Mouse (Mus musculus): ENCODE data around the gene Gm21905. TPM values are rescaled to one million over a fixed set of nuclear protein-coding genes. Genes with fewer than 3 reads are reported as not detected.

The Gm21905 gene
- not detected in 2 replicates for polyA plus RNA-seq (2014; fragmentation: Nextera tagmentation; extraction: Ambion mirVana)

DNA sequence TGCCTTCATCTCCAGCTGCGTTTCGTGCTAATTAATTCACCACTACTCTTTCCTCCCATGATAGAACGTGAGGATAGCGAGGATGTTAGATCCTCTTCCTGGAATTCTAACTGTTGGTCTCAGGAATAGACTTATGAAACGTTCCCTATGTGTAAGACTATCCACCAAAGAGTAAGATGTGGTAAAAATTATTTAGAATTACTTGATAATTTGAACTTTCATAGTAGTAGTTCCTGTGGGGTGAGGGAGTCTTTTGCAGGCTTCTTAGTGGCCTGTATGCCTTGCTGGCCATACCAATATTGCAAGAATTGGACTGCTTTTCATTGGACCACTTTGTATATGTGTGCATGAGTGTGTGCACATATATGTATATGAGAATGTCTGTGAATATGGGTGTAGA, at the start of gene Gm21905:
Gm21905 (minus strand) TSS at position 101 of the 400 bp plus-strand sequence.
- H3K36me3 ChIP-seq (ENCODE audit: control insufficient read depth, insufficient read depth, low read length) = no peaks in the 10 kb centered on the region
- WGBS = 84% methylated on average over 5 of the region's 5 CpGs
- H3K4me3 ChIP-seq (ENCODE audit: low read depth, low read length) = no peak within 1 kb of the TSS
- no peaks in the 10 kb centered on the region for H3K9me3 ChIP-seq (ENCODE audit: control insufficient read depth, low read length)
- no peak for DNase-seq (ENCODE audit: low spot score)
- H3K27ac ChIP-seq (ENCODE audit: low read depth) = no peak within 1 kb of the TSS
- no peaks in the 10 kb centered on the region for H3K4me1 ChIP-seq (replicated peaks; ENCODE audit: control insufficient read depth, insufficient read depth, low read length)
- no peak for ATAC-seq (replicated peaks; ENCODE audit: low FRiP score, low TSS enrichment, low read depth)
- no peak within 1 kb of the TSS for H3K9ac ChIP-seq (ENCODE audit: low read length)
- no peaks in the 10 kb centered on the region for H3K27me3 ChIP-seq (replicated peaks; ENCODE audit: control insufficient read depth, insufficient read depth, low read length)
- H3K4me2 ChIP-seq (ENCODE audit: low read length) = no peak within 1 kb of the TSS

- H3K27me3 ChIP-seq (replicated peaks; ENCODE audit: control insufficient read depth, insufficient read depth, low read length) = no peaks in the 10 kb centered on the region
Observed at GRCm38 (mm10) chr5:67990426-67990825, 44.2 kb upstream of the Gm21905 start.

DNA sequence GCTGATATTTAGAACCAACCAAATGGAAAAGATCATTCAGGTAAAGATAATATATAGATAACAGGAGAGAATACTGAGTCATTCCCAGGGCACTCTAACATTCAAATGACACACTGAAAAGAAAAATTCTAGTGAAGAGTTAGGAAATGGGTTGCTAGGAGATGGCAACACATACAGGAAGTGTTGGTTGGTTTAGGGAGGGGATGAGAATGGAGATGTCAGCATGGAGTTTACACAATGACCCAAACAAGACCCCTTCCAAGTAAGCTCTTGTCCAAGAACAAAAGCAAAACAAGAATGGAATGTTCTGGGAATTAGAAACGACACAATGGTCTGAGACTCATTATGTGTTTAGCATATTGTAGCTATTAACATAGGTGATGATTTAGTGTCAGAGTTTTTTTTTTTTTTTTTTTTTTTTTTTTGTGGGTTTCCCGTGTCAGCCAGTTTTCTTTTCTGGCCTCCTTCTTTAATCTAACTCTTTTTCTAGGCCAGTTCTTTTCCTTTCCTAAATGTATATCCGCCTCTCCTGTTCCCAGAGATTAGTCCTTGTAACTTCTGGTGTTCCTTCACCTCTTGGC, 35.8 kb upstream of the Gm21905 start:
- WGBS = 77% methylated on average over 3 of the region's 3 CpGs
- H3K36me3 ChIP-seq (ENCODE audit: control insufficient read depth, insufficient read depth, low read length) = no peaks in the 10 kb centered on the region

More at GRCm38 (mm10) chr5:67990426-67990825, 44.2 kb upstream of the Gm21905 start:
- Histone ChIP-seq H3K9me3 (ENCODE audit: control insufficient read depth, low read length) (no peaks in the 10 kb centered on the region), H3K27ac (ENCODE audit: low read depth) (no peak overlapping the region), H3K4me2 (ENCODE audit: low read length) (no peak overlapping the region), H3K4me1 (replicated peaks; ENCODE audit: control insufficient read depth, insufficient read depth, low read length) (no peaks in the 10 kb centered on the region), H3K9ac (ENCODE audit: low read length) (no peak overlapping the region), H3K36me3 (ENCODE audit: control insufficient read depth, insufficient read depth, low read length) (no peaks in the 10 kb centered on the region), H3K4me3 (ENCODE audit: low read depth, low read length) (no peak overlapping the region)
- no peak for DNase-seq (ENCODE audit: low spot score)
- ATAC-seq (replicated peaks; ENCODE audit: low FRiP score, low TSS enrichment, low read depth) = no peak

GRCm38 (mm10) chr5:67969536-67969935, 23.3 kb upstream of the Gm21905 start:
- no peak for ATAC-seq (replicated peaks; ENCODE audit: low FRiP score, low TSS enrichment, low read depth)
- no peaks in the 10 kb centered on the region for H3K9me3 ChIP-seq (ENCODE audit: control insufficient read depth, low read length)
- WGBS = 82% methylated on average over 7 of the region's 7 CpGs
- H3K4me2 ChIP-seq (ENCODE audit: low read length) = no peak overlapping the region
- no peak overlapping the region for H3K9ac ChIP-seq (ENCODE audit: low read length)
- no peaks in the 10 kb centered on the region for H3K27me3 ChIP-seq (replicated peaks; ENCODE audit: control insufficient read depth, insufficient read depth, low read length)
- H3K36me3 ChIP-seq (ENCODE audit: control insufficient read depth, insufficient read depth, low read length) = no peaks in the 10 kb centered on the region
- DNase-seq (ENCODE audit: low spot score) = no peak
- H3K4me3 ChIP-seq (ENCODE audit: low read depth, low read length) = no peak overlapping the region
- H3K4me1 ChIP-seq (replicated peaks; ENCODE audit: control insufficient read depth, insufficient read depth, low read length) = no peaks in the 10 kb centered on the region
- H3K27ac ChIP-seq (ENCODE audit: low read depth) = no peak overlapping the region

More for the DNA sequence above, 35.8 kb upstream of the Gm21905 start:
- H3K4me3 ChIP-seq (ENCODE audit: low read depth, low read length) = no peak overlapping the region
- DNase-seq (ENCODE audit: low spot score) (no peak), ATAC-seq (replicated peaks; ENCODE audit: low FRiP score, low TSS enrichment, low read depth) (no peak)
- no peaks in the 10 kb centered on the region for H3K27me3 ChIP-seq (replicated peaks; ENCODE audit: control insufficient read depth, insufficient read depth, low read length)
- no peak overlapping the region for H3K9ac ChIP-seq (ENCODE audit: low read length)
- no peaks in the 10 kb centered on the region for H3K4me1 ChIP-seq (replicated peaks; ENCODE audit: control insufficient read depth, insufficient read depth, low read length)
- no peak overlapping the region for H3K4me2 ChIP-seq (ENCODE audit: low read length)
- no peak overlapping the region for H3K27ac ChIP-seq (ENCODE audit: low read depth)
- no peaks in the 10 kb centered on the region for H3K9me3 ChIP-seq (ENCODE audit: control insufficient read depth, low read length)

DNA sequence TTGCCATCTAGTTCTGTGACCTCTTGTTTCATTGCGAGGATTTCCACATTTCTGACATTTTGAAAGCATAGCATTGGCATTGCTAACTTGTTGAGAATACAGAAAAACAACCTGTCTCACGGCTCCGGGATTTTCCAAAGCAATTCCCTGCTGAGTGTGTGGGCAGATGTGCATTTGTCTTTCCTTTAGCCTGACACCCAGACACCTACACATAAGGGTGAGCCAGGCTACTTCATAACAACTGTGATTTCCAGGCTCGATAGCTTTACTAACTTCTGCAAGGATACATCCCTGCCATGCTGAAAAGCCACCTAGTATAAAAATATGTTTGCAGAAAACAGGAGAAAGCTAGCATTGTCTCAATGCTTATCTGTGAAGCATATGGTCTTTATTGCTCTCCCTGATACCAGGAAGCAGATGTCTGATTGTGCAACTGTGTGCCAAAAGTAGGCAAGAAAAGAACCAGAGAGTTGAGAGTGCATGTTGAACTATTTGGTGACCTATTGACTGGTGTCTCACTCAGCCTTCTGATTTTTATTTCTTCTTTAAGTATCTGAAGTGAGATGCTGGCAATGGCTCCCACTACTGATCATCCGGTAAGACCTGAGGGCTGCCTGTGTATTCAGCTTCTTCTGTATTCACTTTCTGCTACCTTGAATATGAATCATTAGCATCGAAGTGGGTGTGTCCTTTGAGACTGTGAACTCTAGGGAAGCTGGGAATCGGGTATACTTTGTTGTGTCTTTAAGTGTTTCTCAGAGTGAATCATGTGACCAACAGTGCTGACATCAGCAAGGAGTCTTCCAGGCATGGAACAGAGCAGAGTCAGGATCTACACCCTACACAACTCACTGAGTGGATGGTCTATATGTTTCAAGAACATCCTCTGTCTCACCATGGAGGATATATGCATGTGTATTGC, 15.7 kb upstream of the Gm21905 start:
- Histone ChIP-seq H3K4me2 (ENCODE audit: low read length) (no peak overlapping the region), H3K4me1 (replicated peaks; ENCODE audit: control insufficient read depth, insufficient read depth, low read length) (no peaks in the 10 kb centered on the region), H3K9me3 (ENCODE audit: control insufficient read depth, low read length) (no peaks in the 10 kb centered on the region), H3K27me3 (replicated peaks; ENCODE audit: control insufficient read depth, insufficient read depth, low read length) (no peaks in the 10 kb centered on the region), H3K27ac (ENCODE audit: low read depth) (no peak overlapping the region), H3K4me3 (ENCODE audit: low read depth, low read length) (no peak overlapping the region), H3K36me3 (ENCODE audit: control insufficient read depth, insufficient read depth, low read length) (no peaks in the 10 kb centered on the region), H3K9ac (ENCODE audit: low read length) (no peak overlapping the region)
- WGBS = 75% methylated on average over 7 of the region's 7 CpGs
- ATAC-seq (replicated peaks; ENCODE audit: low FRiP score, low TSS enrichment, low read depth) = no peak
- no peak for DNase-seq (ENCODE audit: low spot score)

DNA sequence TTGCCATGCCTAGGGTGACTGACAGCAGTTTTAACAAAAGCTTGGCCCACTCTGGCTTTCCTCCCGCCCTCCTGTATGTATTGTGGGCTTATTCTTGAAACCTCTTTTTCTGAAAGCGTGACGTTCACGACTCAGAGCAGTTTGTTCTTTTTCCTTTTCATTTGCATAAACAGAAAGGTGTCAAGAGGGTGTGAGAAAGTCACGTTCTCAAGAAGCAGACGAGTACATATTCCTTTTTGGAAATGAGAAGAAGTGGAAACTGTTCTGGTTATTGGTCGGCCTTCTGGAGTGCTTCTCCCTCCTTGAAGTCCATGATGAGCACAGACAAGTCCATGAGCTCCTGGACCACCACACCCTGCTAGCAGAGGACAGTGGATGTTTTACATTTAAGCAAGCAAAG, 9.3 kb upstream of the Gm21905 start:
- Histone ChIP-seq H3K4me2 (ENCODE audit: low read length) (no peak overlapping the region), H3K27me3 (replicated peaks; ENCODE audit: control insufficient read depth, insufficient read depth, low read length) (no peaks in the 10 kb centered on the region), H3K27ac (ENCODE audit: low read depth) (no peak overlapping the region), H3K36me3 (ENCODE audit: control insufficient read depth, insufficient read depth, low read length) (no peaks in the 10 kb centered on the region), H3K4me1 (replicated peaks; ENCODE audit: control insufficient read depth, insufficient read depth, low read length) (no peaks in the 10 kb centered on the region), H3K9me3 (ENCODE audit: control insufficient read depth, low read length) (no peaks in the 10 kb centered on the region), H3K4me3 (ENCODE audit: low read depth, low read length) (no peak overlapping the region), H3K9ac (ENCODE audit: low read length) (no peak overlapping the region)
- DNase-seq (ENCODE audit: low spot score) = no peak
- ATAC-seq (replicated peaks; ENCODE audit: low FRiP score, low TSS enrichment, low read depth) = no peak
- WGBS = 75% methylated on average over 7 of the region's 7 CpGs

DNA sequence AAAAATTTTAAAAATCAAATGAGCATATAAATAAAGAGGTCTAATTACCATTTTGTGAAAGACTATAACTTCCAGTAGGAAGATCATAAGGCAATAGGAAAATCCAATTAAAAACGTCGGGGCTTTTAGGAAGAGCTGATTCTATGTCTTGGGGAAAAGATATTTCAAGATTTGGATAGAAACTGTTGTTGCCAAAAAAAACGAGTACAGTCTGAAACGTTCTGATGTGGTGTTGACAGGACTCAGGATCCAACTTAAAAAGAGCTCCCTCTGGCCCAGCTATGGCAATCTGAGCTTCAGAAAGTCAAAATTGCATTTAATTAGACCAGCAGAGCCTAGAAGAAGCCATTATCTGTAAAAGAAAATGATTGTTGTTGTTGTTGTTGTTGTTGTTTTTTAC, 7.9 kb upstream of the Gm21905 start:
- 83% methylated on average over 4 of the region's 4 CpGs for WGBS
- no peaks in the 10 kb centered on the region for H3K27me3 ChIP-seq (replicated peaks; ENCODE audit: control insufficient read depth, insufficient read depth, low read length)
- no peak for ATAC-seq (replicated peaks; ENCODE audit: low FRiP score, low TSS enrichment, low read depth)

DNA sequence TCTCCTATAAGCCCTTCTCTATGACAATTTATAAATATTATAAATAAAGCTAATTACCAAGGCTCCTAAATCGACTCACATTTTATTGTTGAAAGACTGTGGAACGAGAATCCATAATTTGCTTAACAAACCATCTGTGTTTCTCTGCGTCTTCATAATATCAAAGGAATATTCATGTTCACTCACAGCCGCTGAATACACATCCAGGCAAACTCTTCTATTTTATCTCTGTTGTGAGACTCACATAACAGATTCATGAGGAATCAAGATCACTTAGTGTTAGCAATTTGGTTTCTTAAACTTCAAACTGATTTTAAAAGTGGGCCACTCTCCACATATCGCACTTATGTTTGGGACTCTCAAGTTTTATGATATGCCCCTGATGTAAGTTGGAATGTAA, 1.9 kb upstream of the Gm21905 start:
- Histone ChIP-seq H3K27ac (ENCODE audit: low read depth) (no peak overlapping the region), H3K27me3 (replicated peaks; ENCODE audit: control insufficient read depth, insufficient read depth, low read length) (no peaks in the 10 kb centered on the region), H3K4me3 (ENCODE audit: low read depth, low read length) (no peak overlapping the region), H3K9ac (ENCODE audit: low read length) (no peak overlapping the region), H3K36me3 (ENCODE audit: control insufficient read depth, insufficient read depth, low read length) (no peaks in the 10 kb centered on the region), H3K4me2 (ENCODE audit: low read length) (no peak overlapping the region), H3K4me1 (replicated peaks; ENCODE audit: control insufficient read depth, insufficient read depth, low read length) (no peaks in the 10 kb centered on the region), H3K9me3 (ENCODE audit: control insufficient read depth, low read length) (no peaks in the 10 kb centered on the region)
- ATAC-seq (replicated peaks; ENCODE audit: low FRiP score, low TSS enrichment, low read depth) = no peak
- DNase-seq (ENCODE audit: low spot score) = no peak
- 90% methylated on average over 5 of the region's 5 CpGs for WGBS

More for the DNA sequence above, 7.9 kb upstream of the Gm21905 start:
- no peak overlapping the region for H3K4me3 ChIP-seq (ENCODE audit: low read depth, low read length)
- no peaks in the 10 kb centered on the region for H3K9me3 ChIP-seq (ENCODE audit: control insufficient read depth, low read length)
- no peaks in the 10 kb centered on the region for H3K36me3 ChIP-seq (ENCODE audit: control insufficient read depth, insufficient read depth, low read length)
- no peak overlapping the region for H3K27ac ChIP-seq (ENCODE audit: low read depth)
- H3K9ac ChIP-seq (ENCODE audit: low read length) = no peak overlapping the region
- DNase-seq (ENCODE audit: low spot score) = no peak
- no peak overlapping the region for H3K4me2 ChIP-seq (ENCODE audit: low read length)
- no peaks in the 10 kb centered on the region for H3K4me1 ChIP-seq (replicated peaks; ENCODE audit: control insufficient read depth, insufficient read depth, low read length)
